Mouse (Mus musculus) cortical plate, adult 2 months (tissue): ENCODE results near the gene Ift43. TPM values are rescaled to one million over a fixed set of nuclear protein-coding genes. Genes with fewer than 3 reads are reported as not detected.

Source experiments
- H3K27ac ChIP-seq: fragments of 200-500 bp; 2 replicates; pipeline ENCODE4 v1.5.1; 2012; ENCODE audit warnings: low read length, control low read depth, inconsistent platforms; ENCODE audit not compliant: insufficient read depth
- H3K4me1 ChIP-seq: fragments of 200-500 bp; 2 replicates; pipeline ENCODE4 v1.6.1; 2011; ENCODE audit warnings: low read length; ENCODE audit not compliant: control insufficient read depth, insufficient read depth
- H3K4me3 ChIP-seq: fragments of 200-500 bp; 2 replicates; pipeline ENCODE4 v1.5.1; 2011; ENCODE audit warnings: mild to moderate bottlenecking, low read length, control low read depth; ENCODE audit not compliant: insufficient read depth
- CTCF ChIP-seq: fragments of 200-500 bp; IDR thresholded peaks from 2 replicates; pipeline ENCODE4 v1.5.1; 2011; ENCODE audit warnings: mild to moderate bottlenecking, control low read depth, low read length; ENCODE audit not compliant: insufficient read depth; ENCODE audit errors: extremely low read depth
- POLR2A ChIP-seq: fragments of 200-500 bp; IDR thresholded peaks from 2 replicates; pipeline ENCODE4 v1.6.1; 2011; ENCODE audit warnings: mild to moderate bottlenecking, low read length, control low read depth; ENCODE audit not compliant: insufficient read depth; ENCODE audit errors: extremely low read depth
- polyA plus RNA-seq: library from polyadenylated mRNA; depleted of rRNA; stranded (reverse); fragments of >200 nt; gene quantifications from 2 replicates; pipeline ENCODE4 v1.2.3, GENCODE M21; 2012

Ift43 gene
- polyA plus RNA-seq, 1 experiment: 22.1 TPM

DNA sequence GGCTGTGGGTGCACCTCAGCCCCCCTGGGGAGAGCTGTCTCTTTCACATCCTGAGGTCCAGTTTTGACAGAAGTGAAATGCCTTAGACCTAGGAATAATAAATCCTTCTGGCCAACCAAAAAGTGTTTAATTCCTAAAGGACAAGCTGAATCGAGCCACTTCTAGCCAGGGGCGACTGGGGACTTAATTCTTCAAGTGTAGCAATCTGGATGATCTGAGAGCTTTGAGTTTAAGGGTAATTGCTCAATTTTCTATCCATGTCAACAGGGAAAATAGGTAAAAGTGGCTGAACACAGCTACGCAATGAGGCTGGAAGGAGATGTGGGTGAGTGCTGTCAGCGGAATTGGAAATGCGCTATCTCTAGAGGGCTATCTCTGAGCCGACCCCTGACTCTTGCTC is 65.9 kb downstream of the Ift43 start:
- TF ChIP-seq POLR2A (no peak), CTCF (no peak)
- H3K27ac ChIP-seq: no peak overlapping the region
- no peak overlapping the region for H3K4me3 ChIP-seq
- no peaks in the 10 kb centered on the region for H3K4me1 ChIP-seq

DNA sequence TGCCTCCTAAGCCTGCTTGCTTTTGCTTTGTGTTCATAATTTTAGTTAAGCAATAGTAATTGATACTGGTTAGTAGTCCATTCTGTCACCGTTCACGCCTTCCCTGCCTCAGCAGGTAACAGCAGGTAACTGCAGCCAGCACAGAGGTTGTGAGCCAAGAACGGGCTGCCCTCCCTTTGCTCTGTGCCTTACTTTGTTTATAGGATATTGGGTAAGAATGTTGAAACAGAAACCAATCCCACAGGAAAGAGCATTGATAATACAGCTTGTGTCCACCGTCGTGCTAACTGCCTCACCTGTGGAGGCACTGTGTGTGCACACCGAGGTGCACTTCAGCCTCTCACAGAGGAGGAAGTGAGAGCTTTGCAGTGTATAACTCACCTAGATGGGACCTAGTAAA is 66.7 kb downstream of the Ift43 start:
- TF ChIP-seq CTCF (no peak), POLR2A (no peak)
- Histone ChIP-seq H3K27ac (no peak overlapping the region), H3K4me1 (no peaks in the 10 kb centered on the region), H3K4me3 (no peak overlapping the region)

DNA sequence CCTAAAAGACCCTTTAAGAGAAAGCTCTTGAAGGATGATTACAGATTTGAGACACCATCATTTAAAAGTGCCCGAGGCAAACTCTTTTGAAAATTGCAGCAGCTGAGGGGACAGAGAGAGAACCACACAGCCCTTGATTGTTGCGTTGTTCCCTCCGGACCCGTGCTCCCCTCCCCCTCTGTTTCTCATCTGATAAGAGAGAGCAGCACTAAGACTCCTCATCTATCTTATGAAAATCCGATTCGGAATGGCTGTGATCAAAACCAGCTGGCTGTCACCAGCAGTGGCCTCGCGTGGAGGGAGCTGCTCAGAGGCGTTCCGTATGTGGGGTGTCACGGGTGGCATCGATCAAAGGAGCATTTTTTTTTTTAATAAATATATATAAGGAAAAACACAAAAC is 69.6 kb downstream of the Ift43 start:
- TF ChIP-seq POLR2A (no peak), CTCF (no peak)
- Histone ChIP-seq H3K27ac (no peak overlapping the region), H3K4me3 (no peak overlapping the region), H3K4me1 (no peaks in the 10 kb centered on the region)

DNA sequence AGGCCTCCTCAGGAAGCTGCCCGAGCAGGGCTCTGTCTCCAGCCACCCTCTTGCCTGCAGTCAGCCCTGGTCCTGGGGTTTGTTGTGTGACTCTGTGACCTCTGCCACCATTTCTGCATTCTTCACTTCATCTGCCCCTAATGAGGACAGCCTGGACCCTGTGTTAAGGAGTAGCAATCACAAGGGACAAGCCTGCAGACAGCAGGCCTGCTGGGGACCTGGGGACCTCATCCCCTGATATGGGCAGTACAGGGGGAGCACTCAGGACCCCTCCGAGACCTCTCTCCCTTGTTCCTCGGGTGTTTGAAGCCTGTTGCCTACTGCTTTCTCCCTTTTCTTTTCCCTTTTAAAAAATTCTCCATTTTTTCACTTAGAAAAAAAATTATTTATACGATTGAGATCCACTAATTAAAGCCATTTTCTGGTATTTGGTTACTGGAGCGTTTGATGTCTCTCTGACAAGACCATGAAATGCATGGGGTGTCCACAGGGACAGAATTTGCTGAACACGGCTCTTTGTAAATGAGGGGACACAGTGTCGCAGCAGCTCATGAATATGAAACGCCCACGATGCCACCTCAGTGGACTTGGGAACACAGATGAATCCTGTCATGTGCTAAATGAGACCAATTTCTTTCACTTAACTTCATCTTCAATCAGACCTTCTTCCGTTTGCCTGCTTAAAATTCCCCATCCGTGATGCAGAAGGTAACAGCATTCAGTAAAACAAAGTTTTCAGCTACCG is 71.0 kb downstream of the Ift43 start:
- TF ChIP-seq POLR2A: no peak
- no peak for TF ChIP-seq CTCF
- Histone ChIP-seq H3K4me3 (no peak overlapping the region), H3K4me1 (peaks cover 4% of the 10 kb centered on the region), H3K27ac (no peak overlapping the region)

DNA sequence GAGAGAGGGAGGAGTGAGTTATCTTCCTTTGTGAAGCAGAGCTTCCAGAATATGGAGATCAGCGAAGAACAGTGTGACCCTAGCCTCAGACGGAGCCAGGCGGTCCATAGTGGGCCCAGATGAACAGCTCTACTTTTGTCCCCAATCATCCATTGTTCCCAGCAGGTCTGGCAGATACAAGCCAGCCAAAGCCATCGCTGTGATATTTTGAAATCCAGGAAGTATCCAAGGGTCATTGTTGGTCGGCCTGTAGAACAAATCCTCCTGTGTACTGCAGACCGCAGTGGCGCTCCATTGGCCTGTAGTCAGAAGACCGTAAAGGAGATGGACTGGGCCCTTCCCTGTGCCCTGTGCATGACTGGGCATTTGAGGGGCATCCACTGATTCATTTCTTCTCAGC is 72.8 kb downstream of the Ift43 start:
- H3K4me1 ChIP-seq: peaks cover 4% of the 10 kb centered on the region
- no peak for TF ChIP-seq CTCF
- TF ChIP-seq POLR2A: no peak
- H3K4me3 ChIP-seq: no peak overlapping the region
- peak overlapping the region; percentile 43; the same call in 1 of the 2 replicates for H3K27ac ChIP-seq

DNA sequence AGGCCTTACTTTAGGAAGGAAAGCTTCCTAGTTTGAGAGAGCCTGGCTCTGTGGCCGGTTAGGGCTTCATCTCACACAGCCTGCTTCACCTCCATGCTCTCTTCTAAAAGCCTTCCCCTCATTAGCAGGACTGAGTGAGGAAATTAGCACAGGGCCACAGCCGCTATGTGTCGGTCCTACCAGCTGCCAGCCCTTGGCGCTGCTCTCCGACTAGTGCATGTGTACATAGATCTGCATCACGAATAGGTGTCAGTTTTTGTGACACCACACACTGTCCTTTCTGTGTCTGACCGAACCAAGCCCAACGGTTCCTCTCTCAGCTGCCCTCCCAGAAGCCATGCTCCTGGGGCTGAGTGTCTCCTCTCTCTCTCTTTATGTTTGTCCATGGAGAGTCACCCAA is 74.8 kb downstream of the Ift43 start:
- no peak overlapping the region for H3K27ac ChIP-seq
- H3K4me1 ChIP-seq: peaks cover 4% of the 10 kb centered on the region
- no peak for TF ChIP-seq POLR2A
- TF ChIP-seq CTCF: no peak
- H3K4me3 ChIP-seq: no peak overlapping the region

DNA sequence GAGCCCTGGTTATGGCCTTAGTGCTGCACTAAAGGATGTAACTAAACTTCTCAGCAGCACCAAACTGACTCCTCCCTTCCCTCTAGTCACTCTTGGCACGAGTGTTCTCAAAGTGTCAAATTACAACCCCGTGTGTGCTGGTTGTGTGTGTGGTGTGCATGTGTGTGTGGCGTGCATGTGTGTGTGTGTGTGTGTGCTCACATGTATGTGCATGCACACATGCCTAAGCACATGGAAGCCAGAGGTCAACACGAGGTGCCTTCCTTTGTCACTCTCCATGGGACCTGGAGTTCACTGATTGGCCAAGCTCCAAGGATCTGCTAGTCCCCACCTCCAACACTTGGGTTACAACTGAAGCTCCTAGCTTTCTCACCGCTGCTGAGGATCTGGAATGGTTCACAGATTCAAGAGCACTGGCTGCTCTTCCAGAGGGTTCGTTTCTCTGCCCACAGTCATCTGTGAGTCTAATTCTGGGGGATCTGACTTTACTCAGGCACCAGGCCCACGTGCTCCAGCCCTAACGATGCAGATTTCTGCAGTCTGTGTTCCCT is 75.6 kb downstream of the Ift43 start:
- peaks cover 4% of the 10 kb centered on the region for H3K4me1 ChIP-seq
- H3K27ac ChIP-seq: no peak overlapping the region
- TF ChIP-seq CTCF (no peak), POLR2A (no peak)
- H3K4me3 ChIP-seq: no peak overlapping the region

DNA sequence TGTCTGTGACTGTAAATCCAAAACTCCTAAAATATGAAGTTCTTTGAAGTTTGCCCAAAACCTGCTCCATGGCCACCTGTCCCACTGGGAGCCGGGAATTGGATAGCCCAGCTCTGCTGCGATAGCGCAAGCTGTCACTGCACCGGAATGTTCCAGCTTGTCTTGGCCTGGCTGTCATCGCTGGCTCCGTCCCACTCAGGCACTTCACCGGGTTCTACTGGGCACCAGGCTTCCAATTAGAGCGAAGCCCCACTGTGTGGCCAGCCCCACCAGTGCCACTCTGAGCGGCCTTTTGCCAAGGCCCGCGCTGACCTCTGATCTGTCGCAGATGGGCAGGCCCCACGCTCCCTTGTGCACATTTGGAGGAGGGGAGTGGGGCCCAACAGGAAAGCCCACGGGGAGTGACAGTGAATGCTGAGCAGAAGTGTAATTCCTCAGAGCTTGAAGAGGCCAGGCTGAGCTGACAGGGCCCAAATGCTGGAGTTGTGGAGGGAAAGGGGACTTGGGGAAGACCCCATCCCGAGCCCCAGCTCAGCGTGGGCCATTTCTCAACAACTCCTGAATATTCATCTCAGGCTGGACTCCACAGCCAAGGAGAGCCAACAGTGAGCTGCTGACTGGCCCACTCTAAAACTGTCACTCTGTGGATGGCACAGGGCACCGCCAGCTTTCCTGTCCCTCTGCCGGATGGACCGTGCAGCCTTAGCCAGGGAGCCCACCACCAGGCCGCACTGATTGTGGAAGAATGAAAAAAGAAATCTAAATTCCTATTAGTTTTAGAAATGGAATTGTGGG is 76.5 kb downstream of the Ift43 start:
- TF ChIP-seq POLR2A: no peak
- Histone ChIP-seq H3K27ac (0 out of 2 replicates have a peak overlapping the region, but pooled peaks have one; percentile 54), H3K4me1 (peaks cover 4% of the 10 kb centered on the region)

DNA sequence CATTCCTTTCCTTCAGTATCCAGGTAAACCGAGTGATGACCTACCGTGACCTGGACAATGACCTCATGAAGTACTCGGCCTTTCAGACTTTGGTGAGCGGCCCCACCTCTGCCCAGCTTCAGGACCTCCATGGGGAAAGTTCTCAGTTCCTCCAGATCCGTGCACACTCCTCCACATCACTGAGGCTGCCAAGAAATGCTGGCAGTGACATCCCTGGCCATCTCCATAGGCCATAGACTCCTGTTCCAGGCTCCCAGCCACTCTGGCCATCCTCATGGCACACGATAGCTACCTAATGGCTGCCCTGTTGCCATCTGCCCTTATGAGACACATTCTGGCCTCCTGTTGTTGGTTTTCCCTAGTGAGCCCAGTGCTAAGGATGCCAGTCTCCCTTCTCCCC is 79.1 kb downstream of the Ift43 start:
- H3K4me1 ChIP-seq: peaks cover 4% of the 10 kb centered on the region
- no peak for TF ChIP-seq CTCF
- no peak for TF ChIP-seq POLR2A
- no peak overlapping the region for H3K27ac ChIP-seq
- no peak overlapping the region for H3K4me3 ChIP-seq

More for the DNA sequence above, 76.5 kb downstream of the Ift43 start:
- no peak overlapping the region for H3K4me3 ChIP-seq
